Mouse (Mus musculus) neural tube, embryonic 11.5 days (tissue): Measurements from ENCODE around the gene Lrif1. TPM values are rescaled to one million over a fixed set of nuclear protein-coding genes. Genes with fewer than 3 reads are reported as not detected.

ENCODE experiments used
- polyA plus RNA-seq: library from polyadenylated mRNA; unstranded; fragments of >200 nt; fragmentation: Nextera tagmentation; extraction: Ambion mirVana; gene quantifications from 2 replicates; pipeline ENCODE4 v1.2.1, GENCODE M21; 2014

Gene Lrif1
- polyA plus RNA-seq, 1 experiment from 2014 or later: 16.7 TPM

Other genes with a start within 250 kb of the Lrif1 start
- gene Dennd2d, start 202.6 kb upstream of the Lrif1 start, polyA plus RNA-seq: 0.99 and 1.4 TPM in 2 replicates
- gene Dram2, start 137.2 kb upstream of the Lrif1 start, polyA plus RNA-seq: 56.6 and 57.8 TPM in 2 replicates
- gene Cept1, start 137.2 kb upstream of the Lrif1 start, polyA plus RNA-seq: 39.6 and 50.6 TPM in 2 replicates
- gene Cd53, start 105.2 kb downstream of the Lrif1 start, polyA plus RNA-seq: 2.2 and 3.0 TPM in 2 replicates
- not detected in 2 replicates for gene Olfr266, start 141.3 kb downstream of the Lrif1 start, polyA plus RNA-seq